Mouse (Mus musculus): ENCODE measurements around the gene Olfr270. TPM values are rescaled to one million over a fixed set of nuclear protein-coding genes. Genes with fewer than 3 reads are reported as not detected.

Gene Olfr270
- not detected in 2 replicates for polyA plus RNA-seq (2015; fragmentation: Nextera tagmentation; extraction: Ambion mirVana)

DNA sequence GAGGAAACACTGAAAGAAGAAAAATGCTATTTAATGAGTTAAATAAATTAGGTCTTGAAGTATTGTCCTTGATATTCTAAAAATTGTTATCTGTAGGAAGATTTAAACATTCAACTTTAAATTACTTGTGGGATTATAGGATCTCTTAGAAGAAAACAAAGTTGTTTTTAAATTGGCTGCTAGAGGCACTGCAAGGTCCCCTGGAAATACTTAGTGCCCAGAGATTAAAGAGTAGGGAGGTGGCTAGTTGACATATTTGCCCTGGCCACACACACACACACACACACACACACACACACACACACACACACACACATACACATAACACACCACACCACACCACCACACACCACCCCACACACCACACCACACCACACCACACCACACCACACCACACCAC, at the start of gene Olfr270:
Gene Olfr270, plus strand, starts transcription at position 301 of the 400 bp plus-strand sequence.
- Histone ChIP-seq H3K4me1 (replicated peaks; ENCODE audit: control insufficient read depth, insufficient read depth) (no peaks in the 10 kb centered on the region), H3K9me3 (ENCODE audit: control insufficient read depth, low read length) (no peaks in the 10 kb centered on the region), H3K27ac (replicated peaks) (no peak within 1 kb of the TSS), H3K9ac (ENCODE audit: low read length) (no peak within 1 kb of the TSS), H3K27me3 (ENCODE audit: control insufficient read depth, insufficient read depth, low read length) (no peaks in the 10 kb centered on the region), H3K36me3 (ENCODE audit: control insufficient read depth, insufficient read depth, low read length) (no peaks in the 10 kb centered on the region), H3K4me3 (ENCODE audit: low read depth, low read length) (no peak within 1 kb of the TSS), H3K4me2 (replicated peaks; ENCODE audit: low read depth) (no peak within 1 kb of the TSS)
- DNase-seq (ENCODE audit: low spot score) (no peak), ATAC-seq (ENCODE audit: low FRiP score, low TSS enrichment) (no peak)
- no peak for TF ChIP-seq CTCF (IDR thresholded peaks at IDR 0.05; ENCODE audit: low read depth)
- no peak for TF ChIP-seq EP300 (optimal IDR thresholded peaks at IDR 0.05)

DNA sequence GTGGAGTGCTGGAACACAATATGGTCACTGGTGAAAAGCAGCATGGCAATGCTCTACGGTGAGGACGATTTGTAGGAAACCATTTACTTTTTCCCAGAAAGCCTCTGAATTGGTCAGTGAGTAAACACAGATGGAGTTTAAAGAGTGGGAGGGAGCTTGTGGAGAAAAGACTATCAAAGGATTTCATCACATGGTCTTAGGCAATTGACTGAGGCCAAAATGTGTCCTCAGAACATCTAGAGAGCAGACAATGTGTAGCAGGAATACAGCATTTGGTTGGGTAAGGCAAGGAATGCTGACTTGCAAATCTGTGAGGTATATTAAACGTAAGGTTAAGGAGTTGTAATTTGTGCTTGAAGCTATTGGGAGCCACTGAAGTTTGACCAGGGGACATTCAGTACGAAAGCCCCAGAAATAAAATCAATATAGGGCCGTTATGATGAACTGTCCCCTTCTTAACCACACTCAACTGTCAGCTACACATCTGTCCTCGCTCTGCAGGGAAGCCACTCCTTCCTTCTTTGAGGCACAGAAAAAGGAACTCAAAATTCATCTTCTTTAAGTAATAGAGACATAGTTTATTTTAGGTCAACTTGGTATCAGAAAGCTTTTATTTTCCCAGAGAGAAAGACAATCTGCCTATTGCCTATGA, 47.6 kb upstream of the Olfr270 start:
- no peak for TF ChIP-seq EP300 (optimal IDR thresholded peaks at IDR 0.05)
- TF ChIP-seq CTCF (IDR thresholded peaks at IDR 0.05; ENCODE audit: low read depth), result no peak
- no peak overlapping the region for H3K27ac ChIP-seq (replicated peaks)
- no peaks in the 10 kb centered on the region for H3K27me3 ChIP-seq (ENCODE audit: control insufficient read depth, insufficient read depth, low read length)
- no peak overlapping the region for H3K4me3 ChIP-seq (ENCODE audit: low read depth, low read length)
- H3K4me1 ChIP-seq (replicated peaks; ENCODE audit: control insufficient read depth, insufficient read depth), result no peaks in the 10 kb centered on the region
- WGBS, result 67% methylated on average over 6 of the region's 6 CpGs
- H3K9me3 ChIP-seq (ENCODE audit: control insufficient read depth, low read length), result no peaks in the 10 kb centered on the region
- H3K36me3 ChIP-seq (ENCODE audit: control insufficient read depth, insufficient read depth, low read length), result no peaks in the 10 kb centered on the region
- H3K9ac ChIP-seq (ENCODE audit: low read length), result no peak overlapping the region
- ATAC-seq (ENCODE audit: low FRiP score, low TSS enrichment) (no peak), DNase-seq (ENCODE audit: low spot score) (no peak)
- no peak overlapping the region for H3K4me2 ChIP-seq (replicated peaks; ENCODE audit: low read depth)

DNA sequence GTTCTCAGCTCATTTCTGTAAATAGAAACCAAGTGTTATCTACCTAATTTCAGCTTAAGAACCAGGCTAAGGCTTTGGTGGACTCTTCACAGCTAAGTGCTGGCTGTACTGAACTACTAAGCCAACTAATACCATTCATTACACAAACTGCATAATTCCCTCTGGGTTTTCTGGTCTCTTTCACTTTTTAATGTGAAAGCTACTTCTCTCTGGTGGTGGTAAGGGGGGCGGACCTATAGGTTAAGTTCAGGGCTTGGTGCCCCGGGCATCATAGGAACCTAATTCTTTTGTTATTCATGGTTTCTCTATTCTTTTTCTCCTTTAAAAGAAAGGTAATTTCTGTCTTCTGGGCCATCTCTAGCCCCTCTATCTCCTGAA, 47.0 kb upstream of the Olfr270 start:
- H3K4me2 ChIP-seq (replicated peaks; ENCODE audit: low read depth), result no peak overlapping the region
- no peaks in the 10 kb centered on the region for H3K9me3 ChIP-seq (ENCODE audit: control insufficient read depth, low read length)
- no peak overlapping the region for H3K27ac ChIP-seq (replicated peaks)
- H3K4me1 ChIP-seq (replicated peaks; ENCODE audit: control insufficient read depth, insufficient read depth), result no peaks in the 10 kb centered on the region
- TF ChIP-seq CTCF (IDR thresholded peaks at IDR 0.05; ENCODE audit: low read depth), result no peak
- no peak for TF ChIP-seq EP300 (optimal IDR thresholded peaks at IDR 0.05)
- H3K27me3 ChIP-seq (ENCODE audit: control insufficient read depth, insufficient read depth, low read length), result no peaks in the 10 kb centered on the region
- WGBS, result 80% methylated on average over 2 of the region's 2 CpGs
- DNase-seq (ENCODE audit: low spot score) (no peak), ATAC-seq (ENCODE audit: low FRiP score, low TSS enrichment) (no peak)
- no peak overlapping the region for H3K4me3 ChIP-seq (ENCODE audit: low read depth, low read length)
- H3K36me3 ChIP-seq (ENCODE audit: control insufficient read depth, insufficient read depth, low read length), result no peaks in the 10 kb centered on the region
- H3K9ac ChIP-seq (ENCODE audit: low read length), result no peak overlapping the region

DNA sequence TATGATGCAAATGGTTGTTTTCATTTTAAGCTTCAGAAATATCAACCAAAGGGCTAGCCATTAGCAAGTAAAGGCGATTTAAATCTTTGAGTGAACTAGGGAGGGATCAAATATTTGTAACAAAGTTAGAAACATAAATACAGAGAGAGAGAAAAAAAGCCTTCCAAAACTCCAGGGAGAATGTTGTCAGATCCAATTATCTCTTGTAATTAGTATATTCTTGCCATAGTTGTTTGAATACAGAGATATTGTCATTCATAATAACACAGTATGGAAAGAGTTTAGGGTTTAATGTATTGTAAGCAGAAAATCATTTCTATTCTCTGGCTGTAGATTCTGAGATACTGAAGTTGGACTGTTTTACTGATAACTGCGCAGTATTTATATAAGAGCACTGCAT, 45.3 kb upstream of the Olfr270 start, which contains the start of gene Olfr272:
Gene Olfr272, minus strand, starts transcription at position 101 of the 400 bp plus-strand sequence.
- Histone ChIP-seq H3K27ac (replicated peaks) (no peak within 1 kb of the TSS), H3K9ac (ENCODE audit: low read length) (no peak within 1 kb of the TSS), H3K4me2 (replicated peaks; ENCODE audit: low read depth) (no peak within 1 kb of the TSS), H3K27me3 (ENCODE audit: control insufficient read depth, insufficient read depth, low read length) (no peaks in the 10 kb centered on the region), H3K4me1 (replicated peaks; ENCODE audit: control insufficient read depth, insufficient read depth) (no peaks in the 10 kb centered on the region), H3K36me3 (ENCODE audit: control insufficient read depth, insufficient read depth, low read length) (no peaks in the 10 kb centered on the region), H3K9me3 (ENCODE audit: control insufficient read depth, low read length) (no peaks in the 10 kb centered on the region), H3K4me3 (ENCODE audit: low read depth, low read length) (no peak within 1 kb of the TSS)
- no peak for ATAC-seq (ENCODE audit: low FRiP score, low TSS enrichment)
- TF ChIP-seq CTCF (IDR thresholded peaks at IDR 0.05; ENCODE audit: low read depth) (no peak), EP300 (optimal IDR thresholded peaks at IDR 0.05) (no peak)
- no peak for DNase-seq (ENCODE audit: low spot score)
- 81% methylated on average over 2 of the region's 2 CpGs for WGBS

DNA sequence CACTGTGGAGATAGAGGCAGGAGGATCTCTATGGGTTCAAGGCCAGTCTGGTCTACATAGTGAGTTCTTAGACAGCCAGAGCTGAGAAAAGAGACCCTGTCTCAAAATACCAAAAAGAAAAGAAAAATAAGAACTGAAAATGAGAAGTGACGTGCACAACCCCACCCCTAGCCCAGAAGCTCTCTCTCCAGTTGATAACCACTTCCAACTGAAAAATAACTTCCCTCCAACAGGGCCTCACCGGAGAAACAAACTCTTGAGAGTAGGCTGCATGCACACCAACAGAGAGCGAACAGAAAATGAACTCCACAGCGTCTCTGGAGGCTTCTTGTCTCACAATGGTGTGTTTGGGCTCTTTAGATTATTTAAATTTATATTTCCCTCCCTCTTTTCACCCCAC, 33.9 kb upstream of the Olfr270 start:
- Histone ChIP-seq H3K36me3 (ENCODE audit: control insufficient read depth, insufficient read depth, low read length) (no peaks in the 10 kb centered on the region), H3K4me2 (replicated peaks; ENCODE audit: low read depth) (no peak overlapping the region), H3K27ac (replicated peaks) (no peak overlapping the region), H3K4me1 (replicated peaks; ENCODE audit: control insufficient read depth, insufficient read depth) (no peaks in the 10 kb centered on the region), H3K9me3 (ENCODE audit: control insufficient read depth, low read length) (no peaks in the 10 kb centered on the region), H3K9ac (ENCODE audit: low read length) (no peak overlapping the region), H3K4me3 (ENCODE audit: low read depth, low read length) (no peak overlapping the region), H3K27me3 (ENCODE audit: control insufficient read depth, insufficient read depth, low read length) (no peaks in the 10 kb centered on the region)
- DNase-seq (ENCODE audit: low spot score), result no peak
- no peak for TF ChIP-seq CTCF (IDR thresholded peaks at IDR 0.05; ENCODE audit: low read depth)
- 89% methylated on average over 4 of the region's 4 CpGs for WGBS
- ATAC-seq (ENCODE audit: low FRiP score, low TSS enrichment), result no peak

DNA sequence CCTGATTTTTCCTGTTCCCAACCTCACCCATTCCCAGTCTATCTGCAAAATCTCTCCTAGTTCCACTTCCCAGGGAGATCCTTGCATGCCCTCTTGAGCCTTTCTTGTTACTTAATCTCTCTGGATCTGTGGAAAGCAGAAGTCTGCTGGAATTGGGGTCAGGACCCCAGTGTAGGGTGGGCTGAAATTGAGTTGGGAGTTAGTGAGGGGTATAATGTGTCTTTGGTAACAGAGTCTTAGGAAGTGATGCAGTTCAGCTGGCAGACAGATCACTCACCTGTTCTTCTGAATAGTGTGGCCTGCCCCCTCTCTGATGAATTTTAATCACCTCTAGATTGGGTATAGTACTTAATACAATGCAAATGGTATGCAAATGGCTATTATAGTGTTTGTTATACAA, 17.7 kb upstream of the Olfr270 start:
- no peaks in the 10 kb centered on the region for H3K36me3 ChIP-seq (ENCODE audit: control insufficient read depth, insufficient read depth, low read length)
- no peaks in the 10 kb centered on the region for H3K27me3 ChIP-seq (ENCODE audit: control insufficient read depth, insufficient read depth, low read length)
- no peak overlapping the region for H3K4me2 ChIP-seq (replicated peaks; ENCODE audit: low read depth)
- H3K4me1 ChIP-seq (replicated peaks; ENCODE audit: control insufficient read depth, insufficient read depth), result no peaks in the 10 kb centered on the region
- no peak overlapping the region for H3K27ac ChIP-seq (replicated peaks)
- DNase-seq (ENCODE audit: low spot score) (no peak), ATAC-seq (ENCODE audit: low FRiP score, low TSS enrichment) (no peak)
- H3K4me3 ChIP-seq (ENCODE audit: low read depth, low read length), result no peak overlapping the region
- no peaks in the 10 kb centered on the region for H3K9me3 ChIP-seq (ENCODE audit: control insufficient read depth, low read length)
- H3K9ac ChIP-seq (ENCODE audit: low read length), result no peak overlapping the region
- no peak for TF ChIP-seq CTCF (IDR thresholded peaks at IDR 0.05; ENCODE audit: low read depth)
- no peak for TF ChIP-seq EP300 (optimal IDR thresholded peaks at IDR 0.05)
